Mouse (Mus musculus) hindbrain, embryonic 15.5 days (tissue): ENCODE measurements around the gene Styx. TPM values are rescaled to one million over a fixed set of nuclear protein-coding genes. Genes with fewer than 3 reads are reported as not detected.
A peak's percentile ranks its signal among the peaks of the same experiment; 100 is the strongest.

Experiments used
- ATAC-seq: fragments of 200-750 bp; cut with Nextera tagmentation; 2 replicates; pipeline ENCODE4 v1.8.0; 2017; ENCODE audit warnings: low read depth, moderate number of reproducible peaks, moderate TSS enrichment; ENCODE audit not compliant: low FRiP score
- H3K27ac ChIP-seq: fragments of 300-500 bp; sonication (generic); replicated peaks from 2 replicates; pipeline ENCODE4 v1.5.1; 2015; ENCODE audit warnings: mild to moderate bottlenecking, inconsistent platforms
- H3K27me3 ChIP-seq: fragments of 300-500 bp; sonication (generic); 2 replicates; pipeline ENCODE4 v1.6.1; 2015; ENCODE audit warnings: control low read depth, inconsistent platforms
- H3K36me3 ChIP-seq: fragments of 300-500 bp; sonication (generic); 2 replicates; pipeline ENCODE4 v1.6.1; 2015; ENCODE audit warnings: control low read depth, inconsistent platforms
- H3K4me1 ChIP-seq: fragments of 300-500 bp; sonication (generic); replicated peaks from 2 replicates; pipeline ENCODE4 v1.6.1; 2015; ENCODE audit warnings: control low read depth, inconsistent platforms
- H3K4me2 ChIP-seq: fragments of 300-500 bp; sonication (generic); 2 replicates; pipeline ENCODE4 v1.6.1; 2015; ENCODE audit warnings: moderate library complexity, mild to moderate bottlenecking, inconsistent platforms
- H3K4me3 ChIP-seq: fragments of 300-500 bp; sonication (generic); 2 replicates; pipeline ENCODE4 v1.5.1; 2015; ENCODE audit warnings: mild to moderate bottlenecking, inconsistent platforms
- H3K9ac ChIP-seq: fragments of 300-500 bp; sonication (generic); 2 replicates; pipeline ENCODE4 v1.6.1; 2015; ENCODE audit warnings: inconsistent platforms
- H3K9me3 ChIP-seq: fragments of 300-500 bp; sonication (generic); 2 replicates; pipeline ENCODE4 v1.6.1; 2016; ENCODE audit warnings: control low read depth, inconsistent platforms
- WGBS: fragments of 180-500 bp; shearing (Covaris S2); methylation state at CpG from one replicate; pipeline ENCODE4 v1.1.7; 2015; 5-methylcytosine and 5-hydroxymethylcytosine counted together
- polyA plus RNA-seq: library from polyadenylated mRNA; unstranded; fragments of >200 nt; fragmentation: Nextera tagmentation; extraction: Ambion mirVana; gene quantifications from 2 replicates; pipeline ENCODE4 v1.2.1, GENCODE M21; 2015

Styx gene
- polyA plus RNA-seq, 1 experiment from 2014 or later: 66.5 TPM

GRCm38 (mm10) chr14:45446777-45447176 is 95.9 kb downstream of the Styx start:
- 41% methylated on average over 3 of the region's 3 CpGs for WGBS
- H3K4me1 ChIP-seq: no peaks in the 10 kb centered on the region
- ATAC-seq: no peak
- H3K9me3 ChIP-seq: no peaks in the 10 kb centered on the region
- no peak overlapping the region for H3K27ac ChIP-seq
- H3K27me3 ChIP-seq: no peaks in the 10 kb centered on the region
- no peak overlapping the region for H3K9ac ChIP-seq
- no peaks in the 10 kb centered on the region for H3K36me3 ChIP-seq
- H3K4me2 ChIP-seq: no peak overlapping the region
- H3K4me3 ChIP-seq: no peak overlapping the region

DNA sequence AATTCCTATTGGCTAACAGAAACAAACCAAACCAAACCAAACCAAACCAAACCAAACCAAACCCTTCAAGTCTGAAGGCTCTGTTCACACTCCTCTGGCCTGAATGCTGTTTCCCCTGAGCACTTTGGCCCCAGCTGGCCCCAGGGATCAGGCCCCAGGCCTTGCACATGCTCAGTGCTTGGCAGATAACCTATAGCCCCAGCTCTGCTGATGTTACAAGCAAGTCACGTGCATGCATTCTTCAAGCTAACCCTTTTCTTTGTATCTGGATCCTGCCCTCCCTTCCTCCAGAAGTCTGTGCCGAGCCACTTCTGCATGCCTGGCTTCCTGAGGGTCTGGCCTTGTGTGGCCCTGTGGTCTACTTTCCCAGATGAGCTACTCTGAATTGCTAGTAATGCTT is 100.2 kb downstream of the Styx start:
- 19% methylated on average over 2 of the region's 2 CpGs for WGBS
- Histone ChIP-seq H3K4me1 (peaks cover 20% of the 10 kb centered on the region), H3K27ac (no peak overlapping the region), H3K36me3 (no peaks in the 10 kb centered on the region), H3K9ac (no peak overlapping the region), H3K4me3 (no peak overlapping the region), H3K9me3 (no peaks in the 10 kb centered on the region), H3K27me3 (no peaks in the 10 kb centered on the region), H3K4me2 (no peak overlapping the region)
- no peak for ATAC-seq

DNA sequence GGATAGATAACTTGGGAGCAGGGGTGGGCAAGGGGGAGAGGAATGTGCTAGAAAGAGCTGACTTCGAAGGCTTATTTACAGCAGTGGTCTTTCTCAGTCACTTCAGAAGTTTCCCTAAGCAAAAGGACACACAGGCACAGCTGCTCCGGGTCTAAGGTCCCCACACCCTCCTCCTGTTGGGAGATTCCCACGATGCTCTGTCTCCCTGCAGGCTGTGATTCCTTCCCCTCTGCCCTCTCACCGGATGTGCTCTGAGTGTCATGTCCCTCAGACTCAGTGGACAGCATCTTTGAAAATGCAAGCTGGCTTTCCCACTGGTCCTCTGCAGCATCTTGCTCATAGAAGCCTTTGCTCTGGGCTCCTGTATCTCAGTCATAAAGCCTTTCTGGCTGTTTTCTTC is 101.3 kb downstream of the Styx start:
- Histone ChIP-seq H3K27ac (no peak overlapping the region), H3K4me2 (no peak overlapping the region), H3K4me3 (no peak overlapping the region), H3K4me1 (peaks cover 27% of the 10 kb centered on the region), H3K9me3 (no peaks in the 10 kb centered on the region), H3K9ac (no peak overlapping the region), H3K36me3 (no peaks in the 10 kb centered on the region), H3K27me3 (no peaks in the 10 kb centered on the region)
- 54% methylated on average over 4 of the region's 4 CpGs for WGBS
- ATAC-seq: no peak

GRCm38 (mm10) chr14:45452861-45453512 is 102.1 kb downstream of the Styx start:
- WGBS: 32% methylated on average over 11 of the region's 11 CpGs
- H3K4me1 ChIP-seq: peaks cover 27% of the 10 kb centered on the region
- no peak overlapping the region for H3K4me2 ChIP-seq
- no peaks in the 10 kb centered on the region for H3K27me3 ChIP-seq
- ATAC-seq: no peak
- no peak overlapping the region for H3K4me3 ChIP-seq
- no peak overlapping the region for H3K9ac ChIP-seq
- no peaks in the 10 kb centered on the region for H3K36me3 ChIP-seq
- 0 out of 2 replicates have a peak overlapping the region, but pooled peaks have one; percentile 34 for H3K27ac ChIP-seq
- H3K9me3 ChIP-seq: no peaks in the 10 kb centered on the region

GRCm38 (mm10) chr14:45453538-45454233 is 102.8 kb downstream of the Styx start:
- Histone ChIP-seq H3K4me3 (no peak overlapping the region), H3K4me1 (peaks cover 27% of the 10 kb centered on the region), H3K27ac (no peak overlapping the region), H3K4me2 (no peak overlapping the region), H3K9me3 (no peaks in the 10 kb centered on the region), H3K36me3 (no peaks in the 10 kb centered on the region), H3K9ac (no peak overlapping the region), H3K27me3 (no peaks in the 10 kb centered on the region)
- WGBS: 74% methylated on average over 5 of the region's 5 CpGs
- ATAC-seq: no peak

DNA sequence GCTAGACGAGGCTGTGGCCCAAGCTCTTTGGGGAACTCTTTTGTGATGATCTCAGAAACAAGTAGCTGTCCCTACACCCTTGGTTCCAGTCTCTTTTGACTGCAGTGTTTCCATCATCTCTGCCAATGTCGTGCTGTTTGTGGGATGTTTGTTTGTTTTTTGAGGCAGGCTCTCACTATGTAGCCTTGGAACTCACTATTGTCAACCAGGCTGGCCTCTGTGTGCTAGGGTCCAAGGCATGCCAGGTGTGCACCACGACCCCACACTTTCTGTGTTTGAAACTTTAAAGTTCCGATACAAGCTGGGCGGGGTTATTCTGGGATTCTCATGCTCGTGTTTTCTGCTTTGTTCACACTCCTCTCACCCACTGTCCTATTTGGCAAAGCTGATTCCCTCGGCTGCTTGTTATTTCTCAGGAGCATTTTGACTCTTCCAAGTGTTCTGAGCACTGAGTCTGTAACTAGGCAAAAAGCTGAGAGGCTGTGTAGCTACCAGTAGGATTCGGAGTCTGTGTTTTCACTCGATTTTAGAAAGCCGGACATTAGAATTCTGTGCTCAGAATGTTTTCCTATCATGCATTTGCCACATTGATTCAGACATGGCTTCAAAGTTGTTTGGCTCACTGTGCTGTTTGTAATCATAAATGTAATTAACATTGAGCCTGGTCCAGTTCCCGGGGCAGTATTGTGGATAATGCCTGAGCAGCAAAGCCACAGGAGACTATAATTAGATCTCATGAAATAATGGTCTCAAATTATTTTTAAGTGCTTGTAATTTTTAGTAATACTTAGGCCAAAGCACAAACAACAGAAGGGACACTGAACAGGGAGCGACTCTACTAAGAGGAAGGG is 105.0 kb downstream of the Styx start:
- H3K4me2 ChIP-seq: no peak overlapping the region
- H3K27ac ChIP-seq: peak overlapping the region; percentile 47
- H3K4me3 ChIP-seq: no peak overlapping the region
- H3K9ac ChIP-seq: no peak overlapping the region
- H3K9me3 ChIP-seq: no peaks in the 10 kb centered on the region
- ATAC-seq: no peak
- peaks cover 27% of the 10 kb centered on the region for H3K4me1 ChIP-seq
- 61% methylated on average over 12 of the region's 12 CpGs for WGBS
- H3K36me3 ChIP-seq: peaks cover 7% of the 10 kb centered on the region
- H3K27me3 ChIP-seq: no peaks in the 10 kb centered on the region

DNA sequence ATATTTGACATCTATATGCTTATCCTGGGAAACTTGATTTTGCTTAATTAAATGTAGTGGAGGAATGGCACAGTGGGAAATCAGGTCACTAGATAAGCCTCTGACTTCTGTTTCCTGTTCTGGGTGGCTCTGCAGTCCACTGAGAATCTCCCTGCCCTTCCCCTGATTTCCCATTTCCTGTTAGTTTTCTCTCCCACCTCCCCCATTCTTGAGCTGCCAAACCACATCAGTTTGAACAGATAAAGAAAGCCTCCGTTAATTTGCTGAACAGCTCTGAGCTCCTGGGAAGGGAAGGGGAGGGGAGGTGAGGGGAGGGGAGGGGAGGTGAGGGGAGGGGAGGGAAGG is 105.6 kb downstream of the Styx start:
- WGBS: 0% methylated on average over 1 of the region's 1 CpGs
- no peak for ATAC-seq
- Histone ChIP-seq H3K4me2 (no peak overlapping the region), H3K36me3 (peaks cover 12% of the 10 kb centered on the region), H3K9me3 (no peaks in the 10 kb centered on the region), H3K27ac (peak overlapping the region; percentile 47), H3K9ac (no peak overlapping the region), H3K27me3 (no peaks in the 10 kb centered on the region), H3K4me3 (no peak overlapping the region), H3K4me1 (peaks cover 27% of the 10 kb centered on the region)

GRCm38 (mm10) chr14:45457003-45457402 is 106.1 kb downstream of the Styx start:
- Histone ChIP-seq H3K27ac (peak overlapping the region; percentile 47; the same call in 1 of the 2 replicates), H3K4me2 (no peak overlapping the region), H3K27me3 (no peaks in the 10 kb centered on the region), H3K9me3 (no peaks in the 10 kb centered on the region), H3K9ac (no peak overlapping the region), H3K4me3 (no peak overlapping the region), H3K36me3 (peaks cover 15% of the 10 kb centered on the region), H3K4me1 (peaks cover 31% of the 10 kb centered on the region)
- peak; percentile 23; the same call in 1 of the 2 replicates for ATAC-seq
- 80% methylated on average over 9 of the region's 9 CpGs for WGBS

DNA sequence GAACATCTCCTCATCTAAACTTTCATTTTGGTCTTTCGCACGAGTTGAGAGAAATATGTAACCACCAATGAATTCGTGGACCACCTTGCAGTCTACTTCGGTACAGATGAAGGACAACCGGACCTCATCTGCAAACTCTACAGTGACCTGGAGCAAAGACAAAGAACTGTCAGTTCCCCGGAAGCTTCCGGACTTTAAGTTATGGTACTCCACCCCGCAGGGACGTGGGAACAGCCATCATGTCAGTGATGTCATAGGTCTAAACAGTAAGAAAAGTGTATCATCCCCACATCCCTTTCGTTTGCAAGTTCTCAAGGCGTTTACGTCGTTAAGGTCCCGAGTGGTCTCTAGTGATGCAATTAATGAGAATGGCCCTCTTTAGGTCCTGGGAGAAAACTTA is 109.0 kb downstream of the Styx start:
- H3K36me3 ChIP-seq: peaks cover 21% of the 10 kb centered on the region
- ATAC-seq: no peak
- no peak overlapping the region for H3K9ac ChIP-seq
- H3K27ac ChIP-seq: no peak overlapping the region
- no peaks in the 10 kb centered on the region for H3K27me3 ChIP-seq
- H3K4me3 ChIP-seq: no peak overlapping the region
- 91% methylated on average over 14 of the region's 14 CpGs for WGBS
- H3K4me2 ChIP-seq: no peak overlapping the region
- H3K4me1 ChIP-seq: peaks cover 40% of the 10 kb centered on the region
- H3K9me3 ChIP-seq: no peaks in the 10 kb centered on the region

- Histone ChIP-seq H3K4me3 (no peak overlapping the region), H3K9me3 (no peaks in the 10 kb centered on the region), H3K4me1 (peaks cover 37% of the 10 kb centered on the region), H3K9ac (no peak overlapping the region), H3K27ac (no peak overlapping the region), H3K27me3 (no peaks in the 10 kb centered on the region), H3K36me3 (peaks cover 21% of the 10 kb centered on the region), H3K4me2 (no peak overlapping the region)
- ATAC-seq: no peak
- WGBS: 95% methylated on average over 10 of the region's 10 CpGs
Observed at GRCm38 (mm10) chr14:45460491-45460890, 109.6 kb downstream of the Styx start.

GRCm38 (mm10) chr14:45461945-45462344 is 111.1 kb downstream of the Styx start:
- H3K36me3 ChIP-seq: peaks cover 32% of the 10 kb centered on the region
- 67% methylated on average over 6 of the region's 6 CpGs for WGBS
- no peaks in the 10 kb centered on the region for H3K27me3 ChIP-seq
- no peaks in the 10 kb centered on the region for H3K9me3 ChIP-seq
- H3K4me3 ChIP-seq: no peak overlapping the region
- peak overlapping the region; percentile 78 for H3K27ac ChIP-seq
- peak; percentile 33; the same call in 1 of the 2 replicates for ATAC-seq
- H3K4me2 ChIP-seq: no peak overlapping the region
- H3K4me1 ChIP-seq: peaks cover 26% of the 10 kb centered on the region
- H3K9ac ChIP-seq: no peak overlapping the region

DNA sequence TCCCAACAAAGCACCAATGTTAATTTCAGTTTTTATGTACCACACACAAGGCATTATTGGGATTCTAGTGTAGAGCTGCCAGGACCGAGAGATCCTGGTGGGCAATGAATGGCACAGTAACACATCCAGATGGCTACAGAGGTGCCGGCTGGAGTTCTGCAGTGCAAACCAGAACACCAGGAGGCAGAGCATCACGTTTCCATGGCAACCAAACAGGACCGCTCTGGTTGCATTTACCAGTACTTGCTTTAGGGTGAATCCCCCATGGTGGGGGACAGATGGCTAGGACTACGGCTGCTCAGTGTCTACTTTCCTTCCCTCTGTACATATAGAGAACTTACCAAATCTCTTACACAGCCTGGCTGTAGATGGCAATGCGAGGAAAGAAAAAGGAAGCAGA is 111.5 kb downstream of the Styx start:
- peak overlapping the region; percentile 11; the same call in 1 of the 2 replicates for H3K9ac ChIP-seq
- H3K4me1 ChIP-seq: peaks cover 25% of the 10 kb centered on the region
- H3K4me2 ChIP-seq: no peak overlapping the region
- peaks cover 35% of the 10 kb centered on the region for H3K36me3 ChIP-seq
- H3K27ac ChIP-seq: peak overlapping the region; percentile 78
- no peak overlapping the region for H3K4me3 ChIP-seq
- no peaks in the 10 kb centered on the region for H3K9me3 ChIP-seq
- WGBS: 10% methylated on average over 6 of the region's 6 CpGs
- peak; percentile 87 for ATAC-seq
- H3K27me3 ChIP-seq: no peaks in the 10 kb centered on the region
